Mouse (Mus musculus) erythroblast, embryonic 14.5 days (primary cell): ENCODE data around the gene Ptgr2. TPM values are rescaled to one million over a fixed set of nuclear protein-coding genes. Genes with fewer than 3 reads are reported as not detected.
"Not testable (repeated sequence)": the region's sequence is repeated elsewhere in the genome, so short reads cannot be mapped to it uniquely, and the experiment has no call there.

Experiments
- H3K27me3 ChIP-seq: 2 replicates; pipeline ENCODE4 v1.6.1; 2012; ENCODE audit warnings: inconsistent platforms; ENCODE audit not compliant: control insufficient read depth
- H3K36me3 ChIP-seq: 2 replicates; pipeline ENCODE4 v1.6.1; 2012; ENCODE audit warnings: mild to moderate bottlenecking, inconsistent platforms; ENCODE audit not compliant: control insufficient read depth
- H3K4me1 ChIP-seq: 2 replicates; pipeline ENCODE4 v1.6.1; 2012; ENCODE audit warnings: inconsistent platforms; ENCODE audit not compliant: control insufficient read depth
- H3K4me3 ChIP-seq: replicated peaks from 2 replicates; pipeline ENCODE3; 2012; ENCODE audit warnings: moderate library complexity, mild to moderate bottlenecking, inconsistent platforms
- H3K9me3 ChIP-seq: 2 replicates; pipeline ENCODE4 v1.6.1; 2012; ENCODE audit warnings: low read length, inconsistent platforms, mixed read lengths; ENCODE audit not compliant: control insufficient read depth
- GATA1 ChIP-seq: IDR thresholded peaks from 2 replicates; pipeline ENCODE4 v1.6.1; 2012; ENCODE audit warnings: low read length, inconsistent platforms, mixed read lengths
- TAL1 ChIP-seq: IDR thresholded peaks from 3 replicates; pipeline ENCODE4 v1.6.1; 2012; ENCODE audit warnings: low read length, inconsistent platforms, mixed read lengths
- polyA plus RNA-seq: library from polyadenylated mRNA; stranded (reverse); fragments of >175 nt; gene quantifications from 2 replicates; pipeline ENCODE4 v1.2.3, GENCODE M21; 2012

Ptgr2 gene
- polyA plus RNA-seq, 1 experiment: 0.32 TPM

- Histone ChIP-seq H3K9me3 (no peaks in the 10 kb centered on the region), H3K4me1 (no peaks in the 10 kb centered on the region), H3K36me3 (peaks cover 97% of the 10 kb centered on the region), H3K27me3 (no peaks in the 10 kb centered on the region), H3K4me3 (no peak overlapping the region)
- no peak for TF ChIP-seq TAL1
- TF ChIP-seq GATA1: no peak
Observed at GRCm38 (mm10) chr12:84336963-84337625, 52.1 kb downstream of the Ptgr2 start.

DNA sequence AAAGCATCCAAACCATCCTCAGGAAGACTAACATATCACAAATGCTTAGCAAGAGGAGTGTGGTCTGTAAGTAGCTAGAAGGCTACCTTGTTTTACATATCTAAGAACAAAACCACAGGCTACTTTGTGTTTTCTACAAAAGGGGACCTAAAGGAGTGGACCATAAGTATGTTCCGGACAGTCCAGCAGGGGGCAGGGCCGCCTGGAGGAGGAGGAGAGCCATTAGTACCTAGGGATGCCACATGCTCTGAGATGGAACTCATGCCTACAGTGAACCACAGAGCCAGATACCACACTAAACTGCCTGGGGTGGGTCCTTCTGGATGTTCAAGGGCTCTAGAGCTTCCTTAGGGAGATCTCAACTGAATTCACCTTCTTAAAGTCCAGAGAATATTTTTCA is 62.2 kb downstream of the Ptgr2 start:
- H3K36me3 ChIP-seq: peaks cover 85% of the 10 kb centered on the region
- H3K4me3 ChIP-seq: no peak overlapping the region

DNA sequence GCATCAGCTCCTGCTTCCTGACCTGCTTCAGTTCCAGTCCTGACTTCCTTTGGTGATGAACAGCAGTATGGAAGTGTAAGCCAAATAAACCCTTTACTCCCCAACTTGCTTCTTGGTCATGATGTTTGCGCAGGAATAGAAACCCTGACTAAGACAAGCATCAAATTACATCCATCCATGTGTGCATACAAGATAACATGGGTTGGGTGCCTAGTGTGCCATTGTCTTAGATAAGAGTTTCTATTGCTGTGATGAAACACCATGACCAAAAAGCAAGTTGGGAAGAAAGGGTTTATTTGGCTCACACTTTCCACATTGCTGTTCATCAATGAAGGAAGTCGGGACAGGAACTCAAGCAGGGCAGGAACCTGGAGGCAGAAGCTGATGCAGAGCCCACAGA is 73.7 kb downstream of the Ptgr2 start:
- TF ChIP-seq TAL1 (peak; percentile 50; the same call in 2 of the 3 replicates), GATA1 (0 out of 2 replicates have a peak, but pooled peaks have one; percentile 28)
- not testable (repeated sequence) for H3K27me3 ChIP-seq, H3K9me3 ChIP-seq
- peak overlapping the region; percentile 23 for H3K4me3 ChIP-seq
- H3K4me1 ChIP-seq: peaks cover 70% of the 10 kb centered on the region
- H3K36me3 ChIP-seq: peaks cover 37% of the 10 kb centered on the region

More for the DNA sequence above, 62.2 kb downstream of the Ptgr2 start:
- Histone ChIP-seq H3K4me1 (peaks cover 3% of the 10 kb centered on the region), H3K27me3 (no peaks in the 10 kb centered on the region), H3K9me3 (no peaks in the 10 kb centered on the region)
- TF ChIP-seq GATA1 (no peak), TAL1 (no peak)

DNA sequence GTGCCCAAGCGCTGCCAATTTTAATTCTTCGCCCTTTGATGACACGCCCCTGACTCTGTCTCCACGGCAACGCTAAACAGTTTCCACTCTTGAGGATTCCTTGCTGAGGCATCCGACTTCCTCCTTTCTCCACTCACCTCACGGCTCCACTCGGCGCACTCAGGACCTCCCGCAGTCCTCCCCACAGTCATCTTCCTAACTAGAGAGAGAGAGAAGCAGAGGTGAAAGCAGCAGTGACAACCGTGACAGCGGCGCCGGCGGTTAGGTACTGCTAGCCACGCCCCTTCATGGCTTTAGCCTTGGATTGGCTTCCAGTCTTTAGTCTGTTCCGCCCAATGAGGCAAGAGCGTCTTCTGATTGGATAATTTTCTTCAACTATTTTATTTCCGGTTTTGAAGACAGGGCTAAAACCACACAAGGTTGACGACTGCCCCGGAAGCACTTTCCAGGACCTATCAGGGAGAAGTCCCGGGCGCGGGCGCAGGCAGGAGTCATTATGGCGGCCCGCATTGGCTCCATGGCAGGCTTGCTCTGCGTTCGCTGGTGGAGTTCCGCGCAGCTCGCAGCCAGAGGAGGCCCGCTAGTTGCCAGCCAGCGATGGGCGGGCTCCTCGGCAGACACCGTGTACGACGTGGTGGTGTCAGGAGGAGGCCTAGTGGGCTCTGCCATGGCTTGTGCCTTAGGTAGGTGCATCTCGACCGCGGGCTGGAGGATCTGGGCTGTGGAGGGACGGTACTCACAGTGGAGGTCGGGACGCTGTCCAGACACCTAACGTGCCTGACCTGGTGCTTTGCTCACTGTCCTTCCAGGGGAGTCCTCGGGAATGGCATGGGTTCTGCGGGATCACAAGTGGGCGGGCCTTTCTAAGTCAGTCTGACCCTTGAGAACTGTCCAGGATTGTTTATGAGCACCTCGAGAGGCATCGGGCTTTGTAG is 76.8 kb downstream of the Ptgr2 start, which contains the start of the genes Coq6 and Fam161b:
TSS of gene Coq6 (plus strand) at position 103 of the 935 bp plus-strand sequence.
TSS of gene Fam161b (minus strand) at position 279 of the 935 bp plus-strand sequence.
- TF ChIP-seq TAL1: no peak
- TF ChIP-seq GATA1: no peak
- H3K36me3 ChIP-seq: peaks cover 19% of the 10 kb centered on the region
- no peaks in the 10 kb centered on the region for H3K27me3 ChIP-seq
- H3K9me3 ChIP-seq: no peaks in the 10 kb centered on the region
- H3K4me3 ChIP-seq: peak within 1 kb of the TSS; percentile 94
- peaks cover 82% of the 10 kb centered on the region for H3K4me1 ChIP-seq

DNA sequence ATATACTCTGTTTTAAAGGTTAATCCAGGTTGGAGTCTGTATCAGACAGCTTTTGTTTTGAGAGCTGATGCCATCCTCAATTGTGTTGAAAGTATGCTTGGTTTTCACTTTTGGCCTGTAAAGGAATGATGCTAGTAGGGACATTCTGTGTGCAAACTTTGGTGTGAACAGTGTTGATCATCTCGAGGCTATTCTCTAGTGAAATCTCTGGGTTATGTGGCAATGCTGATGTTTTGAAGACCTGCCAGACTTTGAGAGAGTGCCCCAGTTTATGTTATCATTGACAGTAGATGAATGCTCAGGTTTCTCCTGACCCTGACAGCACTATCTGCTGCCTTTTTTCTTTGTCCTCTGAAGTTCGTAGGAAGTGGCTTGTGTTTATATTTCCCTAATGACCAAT is 77.8 kb downstream of the Ptgr2 start:
- Histone ChIP-seq H3K9me3 (no peaks in the 10 kb centered on the region), H3K4me3 (peak overlapping the region; percentile 94), H3K27me3 (no peaks in the 10 kb centered on the region), H3K4me1 (peaks cover 79% of the 10 kb centered on the region), H3K36me3 (peaks cover 21% of the 10 kb centered on the region)
- TF ChIP-seq GATA1: no peak
- TF ChIP-seq TAL1: no peak

- H3K27me3 ChIP-seq: no peaks in the 10 kb centered on the region
- H3K36me3 ChIP-seq: peaks cover 34% of the 10 kb centered on the region
- peaks cover 64% of the 10 kb centered on the region for H3K4me1 ChIP-seq
- no peak for TF ChIP-seq GATA1
- no peak for TF ChIP-seq TAL1
- no peaks in the 10 kb centered on the region for H3K9me3 ChIP-seq
- H3K4me3 ChIP-seq: no peak overlapping the region
Observed at GRCm38 (mm10) chr12:84364291-84364690, 79.3 kb downstream of the Ptgr2 start.

DNA sequence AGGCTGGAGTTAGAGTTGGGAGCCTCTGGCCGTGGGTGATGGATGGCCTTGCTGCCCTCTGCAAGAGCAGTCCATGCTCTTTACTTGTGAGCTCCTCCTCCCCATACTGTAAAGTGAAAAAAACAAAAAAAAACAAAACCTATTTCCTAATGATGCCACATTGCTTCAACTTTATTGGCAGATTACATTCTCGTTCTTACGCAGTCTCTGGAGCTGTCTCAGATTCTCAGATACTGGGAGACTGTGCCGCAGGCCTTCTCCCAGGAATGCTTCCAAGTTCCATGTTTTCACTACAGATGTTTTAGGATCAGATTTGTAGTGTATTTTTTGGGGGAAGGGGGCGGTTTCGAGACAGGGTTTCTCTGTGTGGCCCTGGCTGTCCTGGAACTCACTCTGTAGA is 80.1 kb downstream of the Ptgr2 start:
- no peak for TF ChIP-seq GATA1
- TF ChIP-seq TAL1: no peak
- H3K9me3 ChIP-seq: no peaks in the 10 kb centered on the region
- H3K27me3 ChIP-seq: no peaks in the 10 kb centered on the region
- H3K4me1 ChIP-seq: peaks cover 56% of the 10 kb centered on the region
- H3K36me3 ChIP-seq: peaks cover 43% of the 10 kb centered on the region
- H3K4me3 ChIP-seq: no peak overlapping the region

Other genes starting within 250 kb of the Ptgr2 start
- gene Acot4, start 246.9 kb upstream of the Ptgr2 start, polyA plus RNA-seq: 0.01 and 0.06 TPM in 2 replicates
- gene Gm49366, start 246.3 kb upstream of the Ptgr2 start, polyA plus RNA-seq: not detected in 2 replicates
- gene Acot3, start 233.1 kb upstream of the Ptgr2 start, polyA plus RNA-seq: 0.02 and 0.05 TPM in 2 replicates
- gene Acot5, start 215.9 kb upstream of the Ptgr2 start, polyA plus RNA-seq: not detected in 2 replicates
- not detected in 2 replicates for gene Acot6, start 184.6 kb upstream of the Ptgr2 start, polyA plus RNA-seq
- not detected in 2 replicates for gene Dnal1, start 170.9 kb upstream of the Ptgr2 start, polyA plus RNA-seq
- gene Pnma1, start 136.7 kb upstream of the Ptgr2 start, polyA plus RNA-seq: 0.02 and 0.03 TPM in 2 replicates
- gene Elmsan1, start 66.4 kb upstream of the Ptgr2 start, polyA plus RNA-seq: 2.1 and 2.8 TPM in 2 replicates
- 0.24 and 0.37 TPM in 2 replicates for gene Zfp410, start 31.6 kb downstream of the Ptgr2 start, polyA plus RNA-seq
- 0.84 and 1.3 TPM in 2 replicates for gene Coq6, start 76.4 kb downstream of the Ptgr2 start, polyA plus RNA-seq
- 0.03 and 0.10 TPM in 2 replicates for gene Fam161b, start 76.6 kb downstream of the Ptgr2 start, polyA plus RNA-seq
- gene Entpd5, start 123.8 kb downstream of the Ptgr2 start, polyA plus RNA-seq: 0.15 and 0.21 TPM in 2 replicates
- gene Bbof1, start 123.8 kb downstream of the Ptgr2 start, polyA plus RNA-seq: 0.03 and 0.05 TPM in 2 replicates
- 4.3 and 4.9 TPM in 2 replicates for gene Rnf113a2, start 132.0 kb downstream of the Ptgr2 start, polyA plus RNA-seq
- gene Aldh6a1, start 165.8 kb downstream of the Ptgr2 start, polyA plus RNA-seq: 0.02 TPM in 1 of 2 replicates, not detected in the other
- gene Lin52, start 166.2 kb downstream of the Ptgr2 start, polyA plus RNA-seq: 0.05 and 0.09 TPM in 2 replicates